Mouse (Mus musculus) forebrain, embryonic 11.5 days (tissue): ENCODE measurements at regions not wholly inside any gene's neighbourhood (a gene's known extent, or its start where the extent isn't known, plus 50 kb on each side); places are given as distances from the start of the nearest gene placed in this dataset.

Experiments
- ATAC-seq: fragments of 200-750 bp; cut with Nextera tagmentation; replicated peaks from 2 replicates; pipeline ENCODE4 v1.8.0; 2017; ENCODE audit warnings: moderate TSS enrichment; ENCODE audit not compliant: low FRiP score
- DNase-seq: peaks from one replicate; pipeline ENCODE4 v3.0.0-alpha.2; 2017; ENCODE audit warnings: low spot score
- H3K27ac ChIP-seq: fragments of 300-500 bp; sonication (generic); 2 replicates; pipeline ENCODE4 v1.5.1; 2014; ENCODE audit warnings: low read depth, low read length
- H3K27me3 ChIP-seq: fragments of 300-500 bp; sonication (generic); 2 replicates; pipeline ENCODE4 v1.6.1; 2014; ENCODE audit warnings: mild to moderate bottlenecking, low read length, mixed read lengths; ENCODE audit not compliant: control insufficient read depth, insufficient read depth
- H3K36me3 ChIP-seq: fragments of 300-500 bp; sonication (generic); 2 replicates; pipeline ENCODE4 v1.6.1; 2014; ENCODE audit warnings: mild to moderate bottlenecking, low read length, moderate library complexity, mixed read lengths; ENCODE audit not compliant: control insufficient read depth, insufficient read depth
- H3K4me1 ChIP-seq: fragments of 300-500 bp; sonication (generic); replicated peaks from 2 replicates; pipeline ENCODE4 v1.6.1; 2014; ENCODE audit warnings: low read length, mixed read lengths; ENCODE audit not compliant: control insufficient read depth, insufficient read depth
- H3K4me2 ChIP-seq: fragments of 300-500 bp; sonication (generic); 2 replicates; pipeline ENCODE4 v1.6.1; 2014; ENCODE audit warnings: low read depth, mild to moderate bottlenecking, low read length, moderate library complexity, mixed read lengths; ENCODE audit not compliant: severe bottlenecking
- H3K4me3 ChIP-seq: fragments of 300-500 bp; sonication (generic); 2 replicates; pipeline ENCODE4 v1.5.1; 2014; ENCODE audit warnings: low read depth, low read length
- H3K9ac ChIP-seq: fragments of 300-500 bp; sonication (generic); 2 replicates; pipeline ENCODE4 v1.6.1; 2014; ENCODE audit warnings: low read length
- H3K9me3 ChIP-seq: fragments of 300-500 bp; sonication (generic); 2 replicates; pipeline ENCODE4 v1.6.1; 2016; ENCODE audit warnings: low read length, mixed read lengths; ENCODE audit not compliant: control insufficient read depth
- WGBS: fragments of 180-500 bp; shearing (Covaris S2); extraction: QIAGEN DNeasy Blood & Tissue Kit; methylation state at CpG from one replicate; pipeline ENCODE4 v1.1.7; 2014; 5-methylcytosine and 5-hydroxymethylcytosine counted together

DNA sequence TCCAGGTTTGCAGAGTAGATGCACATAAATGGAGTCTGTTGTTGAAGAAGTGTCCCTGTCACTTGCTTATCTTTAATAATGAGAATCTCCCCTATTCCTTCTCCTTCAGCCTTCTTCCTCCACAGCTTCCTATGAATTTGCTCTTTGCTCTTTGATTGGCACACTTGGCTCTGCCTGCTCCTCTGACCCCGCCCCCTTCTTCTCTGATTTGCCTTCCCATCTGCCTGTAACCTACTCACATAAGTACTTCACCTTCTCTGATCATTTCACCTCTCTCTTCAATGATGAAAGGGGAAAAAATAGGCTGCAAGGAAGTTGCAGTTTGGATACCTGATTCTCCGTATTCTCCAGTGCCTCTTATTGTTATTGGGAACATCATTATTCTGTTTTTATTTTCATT lies 66.1 kb upstream of the 9330182O14Rik start:
- Histone ChIP-seq H3K4me3 (no peak overlapping the region), H3K4me2 (no peak overlapping the region), H3K27ac (no peak overlapping the region), H3K9ac (no peak overlapping the region), H3K36me3 (no peaks in the 10 kb centered on the region), H3K9me3 (no peaks in the 10 kb centered on the region), H3K27me3 (no peaks in the 10 kb centered on the region), H3K4me1 (no peaks in the 10 kb centered on the region)
- 94% methylated on average over 2 of the region's 2 CpGs for WGBS
- DNase-seq = no peak
- no peak for ATAC-seq

DNA sequence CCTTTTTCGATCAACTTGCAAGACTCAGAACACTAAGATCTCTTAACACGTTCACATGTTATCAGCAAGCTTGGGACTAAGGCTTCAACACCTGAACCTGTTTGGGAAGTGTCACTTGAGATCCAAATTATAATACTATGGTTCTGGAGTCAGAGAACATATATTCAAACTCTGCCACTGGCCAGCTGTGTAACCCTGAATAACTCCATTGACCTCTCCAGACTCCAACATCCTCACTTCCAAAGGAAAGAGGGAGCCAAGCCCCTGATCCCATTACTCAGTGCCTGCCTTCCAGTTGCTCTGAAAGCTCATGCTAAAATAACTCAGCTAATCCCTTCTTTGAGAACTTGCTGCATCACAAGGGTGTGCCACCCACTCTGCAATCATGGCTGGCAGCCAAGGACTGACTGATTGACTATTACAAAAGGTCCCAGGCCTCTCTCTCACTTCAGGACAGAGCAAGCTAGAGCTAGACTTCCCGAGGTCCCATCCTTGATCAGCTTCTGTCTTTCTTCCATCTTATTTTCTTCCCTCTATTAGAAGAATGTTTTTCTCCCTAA lies 58.8 kb upstream of the 9330182O14Rik start:
- Histone ChIP-seq H3K9ac (no peak overlapping the region), H3K4me3 (no peak overlapping the region), H3K4me1 (no peaks in the 10 kb centered on the region; the same call in 1 of the 2 replicates), H3K36me3 (no peaks in the 10 kb centered on the region), H3K9me3 (no peaks in the 10 kb centered on the region), H3K27me3 (no peaks in the 10 kb centered on the region), H3K4me2 (no peak overlapping the region), H3K27ac (no peak overlapping the region)
- DNase-seq (no peak), ATAC-seq (no peak)
- 52% methylated on average over 3 of the region's 3 CpGs for WGBS

DNA sequence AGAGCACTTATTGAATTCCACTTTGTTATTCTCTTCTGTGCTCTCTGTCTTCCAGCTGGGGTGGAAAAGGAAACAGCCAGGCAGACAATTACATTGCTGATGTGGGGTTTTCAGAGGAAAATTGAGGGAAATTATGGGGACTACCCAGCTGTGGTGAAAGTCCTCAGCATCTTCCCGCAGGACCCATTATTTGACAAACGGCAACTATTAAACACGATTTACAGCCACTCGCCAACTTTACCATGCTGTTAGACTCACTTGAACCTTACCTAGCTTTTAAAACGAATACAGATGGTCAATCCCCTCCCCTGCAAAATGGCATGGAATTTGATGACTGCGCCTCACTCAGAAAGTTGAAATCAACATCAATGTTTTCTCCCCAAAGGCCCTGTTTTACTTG lies 54.3 kb upstream of the 9330182O14Rik start:
- H3K9me3 ChIP-seq = no peaks in the 10 kb centered on the region
- H3K27ac ChIP-seq = no peak overlapping the region
- no peak overlapping the region for H3K4me3 ChIP-seq
- H3K36me3 ChIP-seq = no peaks in the 10 kb centered on the region
- DNase-seq = no peak
- no peaks in the 10 kb centered on the region; the same call in 1 of the 2 replicates for H3K4me1 ChIP-seq
- H3K4me2 ChIP-seq = no peak overlapping the region
- WGBS = 93% methylated on average over 6 of the region's 6 CpGs
- no peak for ATAC-seq
- no peaks in the 10 kb centered on the region for H3K27me3 ChIP-seq
- no peak overlapping the region for H3K9ac ChIP-seq
